Mouse (Mus musculus): ENCODE measurements at regions not wholly inside any gene's neighbourhood (a gene's known extent, or its start where the extent isn't known, plus 50 kb on each side); places are given as distances from the start of the nearest gene placed in this dataset.
A peak's percentile ranks its signal among the peaks of the same experiment; 100 is the strongest.
"Not testable (repeated sequence)": the region's sequence is repeated elsewhere in the genome, so short reads cannot be mapped to it uniquely, and the experiment has no call there.

DNA sequence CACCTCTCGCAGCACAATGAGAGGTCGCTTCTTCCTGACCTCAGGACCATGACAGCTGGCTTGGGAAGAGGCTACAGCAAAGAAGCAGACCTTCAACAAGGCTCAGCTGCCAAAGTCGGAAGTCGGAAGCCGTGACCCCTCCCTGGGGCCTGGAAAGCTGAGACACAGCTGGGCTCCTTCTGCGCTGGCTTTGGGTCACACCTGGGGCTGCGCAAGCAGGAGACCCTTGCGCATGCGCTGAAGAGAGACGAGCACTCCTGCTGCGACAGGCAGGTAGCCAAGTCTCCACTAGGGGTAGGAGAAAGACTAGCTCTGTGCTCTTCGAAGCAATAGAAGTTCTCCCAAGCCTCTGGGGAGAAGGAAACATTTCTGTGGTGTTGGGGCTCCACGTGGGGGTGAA lies 109.3 kb upstream of the Dyrk2 start:
- DNase-seq (ENCODE audit: low spot score) = no peak

DNA sequence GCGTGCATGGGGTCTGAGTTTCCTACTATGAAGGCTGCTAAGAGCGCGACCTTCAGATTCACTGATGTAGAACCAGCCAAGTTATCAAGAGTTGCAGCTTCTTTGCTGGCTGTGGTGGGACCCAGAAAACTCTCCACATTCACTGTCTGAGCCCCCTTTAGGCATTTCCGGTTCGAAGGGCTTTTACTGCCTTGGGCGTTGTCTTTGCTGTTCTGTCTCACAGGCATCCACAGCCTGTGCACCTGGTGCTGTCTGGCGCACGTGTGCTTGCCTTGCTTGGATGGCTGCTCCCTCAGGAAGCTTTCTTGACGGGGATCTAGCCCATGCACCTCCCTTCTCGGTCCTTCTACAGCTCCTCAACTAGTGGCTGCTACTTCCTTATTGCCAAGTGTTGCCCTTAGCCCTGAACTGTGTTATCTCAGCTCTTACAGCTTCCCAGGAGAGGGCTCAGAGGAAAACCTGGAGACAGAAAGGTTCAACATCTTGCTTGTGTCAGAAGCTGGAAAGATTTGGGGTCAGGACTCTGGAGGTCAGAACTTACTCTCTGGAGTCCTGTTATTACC lies 108.3 kb upstream of the Dyrk2 start:
- DNase-seq (ENCODE audit: low spot score) = no peak

DNA sequence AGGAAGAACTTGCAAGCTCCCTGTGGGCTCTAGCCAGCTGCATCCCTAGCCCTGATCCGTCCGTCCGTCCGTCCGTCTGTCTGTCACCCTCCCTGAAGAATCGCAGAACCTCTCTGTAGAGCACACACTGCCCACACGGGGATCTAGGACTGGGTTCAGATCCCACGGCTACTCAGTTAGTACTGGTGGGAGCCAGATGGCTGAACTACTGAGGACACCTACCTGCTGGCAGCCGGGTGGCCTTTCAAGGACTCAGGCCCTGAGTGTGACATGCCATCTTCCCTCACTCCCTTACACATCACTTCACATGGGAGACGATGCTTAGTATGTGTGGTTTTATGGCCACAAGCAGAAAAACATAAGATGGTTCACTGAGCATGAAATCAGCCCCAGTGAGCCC lies 106.4 kb upstream of the Dyrk2 start:
- DNase-seq (ENCODE audit: low spot score) = no peak

DNA sequence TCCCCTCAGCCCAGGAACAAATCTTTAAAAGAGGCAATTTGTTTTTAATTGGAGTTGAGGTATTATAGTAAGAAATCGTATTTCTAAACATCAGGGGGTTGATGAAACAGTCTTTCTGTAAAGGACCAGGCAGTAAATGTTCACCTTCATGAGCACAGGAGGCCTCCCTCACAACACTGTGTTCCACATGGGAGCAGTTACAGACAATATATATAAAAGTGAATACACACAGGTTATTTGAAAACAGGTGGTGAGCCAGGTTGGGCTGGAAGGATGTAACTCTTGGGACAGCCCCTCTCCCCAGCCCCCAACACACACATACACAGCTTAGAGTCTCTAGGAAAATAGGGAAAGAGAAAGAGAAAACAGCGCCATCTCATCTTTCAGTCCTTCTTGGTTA lies 105.8 kb upstream of the Dyrk2 start:
- no peak for DNase-seq (ENCODE audit: low spot score)

DNA sequence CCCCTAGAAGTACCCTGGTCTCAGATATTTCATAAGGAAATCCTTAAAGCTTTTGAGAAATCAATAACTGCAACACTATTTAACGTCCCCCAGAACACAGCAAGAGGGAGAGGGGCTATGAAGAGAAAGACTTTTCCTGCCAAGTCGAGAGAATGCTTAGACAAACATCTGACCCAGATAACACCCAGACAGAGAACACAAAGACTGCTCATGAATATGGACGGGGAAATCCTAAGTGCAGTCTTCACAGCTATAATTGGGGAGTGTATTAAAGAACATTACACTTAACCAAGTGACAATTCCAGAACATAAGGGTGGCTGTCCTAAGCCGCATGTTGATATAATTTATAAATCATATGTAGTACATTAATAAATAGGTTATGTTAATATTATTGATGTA lies 103.3 kb upstream of the Dyrk2 start:
- no peak for DNase-seq (ENCODE audit: low spot score)

DNA sequence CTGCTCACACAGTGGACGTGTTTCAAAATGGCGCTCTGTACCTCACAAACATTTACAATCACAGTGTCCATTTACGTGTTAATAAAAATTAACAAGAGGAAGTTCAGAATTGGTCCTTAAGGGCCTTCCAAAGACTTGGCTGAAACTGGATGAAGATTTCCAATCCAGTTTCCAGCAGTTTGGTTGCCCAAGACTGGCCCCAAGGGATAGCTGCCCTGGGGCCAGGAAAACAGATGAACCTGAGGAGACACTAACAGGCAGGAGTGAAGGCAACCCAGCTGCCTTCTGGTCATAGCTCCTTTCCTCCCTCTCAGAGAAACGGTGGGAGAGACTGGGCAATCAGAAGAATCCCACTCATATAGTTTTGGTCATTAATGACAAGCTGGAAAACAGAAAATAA lies 102.6 kb upstream of the Dyrk2 start:
- DNase-seq (ENCODE audit: low spot score) = no peak

DNA sequence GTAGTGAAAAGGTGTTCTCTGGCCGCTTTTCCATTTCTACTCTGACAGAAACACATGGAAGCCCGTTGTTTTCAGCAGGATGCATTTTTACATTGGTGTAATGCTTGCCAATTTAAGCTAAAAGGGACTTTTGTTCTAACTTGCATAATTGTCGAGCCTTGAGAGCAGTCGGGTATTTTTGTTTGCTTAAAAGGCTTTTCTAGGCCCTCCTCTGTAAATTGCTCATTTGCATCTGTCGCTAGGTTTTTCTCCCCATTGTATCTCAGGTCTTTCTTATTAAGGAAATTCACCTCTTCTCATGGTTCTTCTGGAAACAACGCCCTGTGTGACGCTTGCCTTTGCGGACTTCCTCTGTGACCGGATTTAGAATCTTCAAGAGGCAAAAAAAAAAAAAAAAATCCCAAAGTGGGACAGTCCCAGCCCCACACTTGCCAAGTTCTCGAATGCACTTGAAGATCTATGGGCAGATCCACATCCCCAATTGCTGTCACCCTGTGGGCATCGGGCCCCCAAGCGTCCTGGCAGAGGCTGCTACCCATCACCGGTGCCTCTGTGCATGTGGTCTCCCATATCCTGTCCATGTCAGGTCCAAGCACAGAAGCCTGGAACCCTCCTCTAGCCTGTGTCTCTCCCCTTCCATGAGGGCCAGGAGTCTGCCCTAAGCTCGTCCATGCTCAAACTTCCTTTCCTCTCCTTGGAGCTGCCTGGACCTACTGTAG lies 100.6 kb upstream of the Dyrk2 start:
- DNase-seq (ENCODE audit: low spot score) = no peak

DNA sequence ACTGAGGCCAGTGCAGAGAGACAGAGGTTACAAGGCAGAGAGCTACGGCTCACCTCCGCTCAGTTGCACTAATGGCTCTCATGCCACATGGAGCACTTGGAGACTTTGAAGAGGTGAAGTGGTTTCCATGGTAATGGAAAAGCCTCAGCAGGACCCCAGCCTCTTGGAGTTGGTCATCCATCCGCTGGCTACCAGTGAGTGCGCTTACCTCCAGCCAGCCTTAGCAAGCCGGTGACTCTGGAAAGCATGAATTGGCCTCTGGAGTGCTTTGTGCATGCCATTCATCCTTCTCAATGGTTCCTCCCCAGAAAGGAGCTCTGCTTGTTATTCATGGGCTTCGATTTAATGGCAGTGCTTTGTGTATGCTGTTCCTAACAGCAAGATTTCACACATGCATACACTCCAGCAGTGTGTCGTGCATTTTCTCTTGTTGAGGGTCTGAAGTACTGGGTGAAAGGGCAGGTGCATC lies 91.7 kb upstream of the Dyrk2 start:
- DNase-seq (ENCODE audit: low spot score) = no peak

DNA sequence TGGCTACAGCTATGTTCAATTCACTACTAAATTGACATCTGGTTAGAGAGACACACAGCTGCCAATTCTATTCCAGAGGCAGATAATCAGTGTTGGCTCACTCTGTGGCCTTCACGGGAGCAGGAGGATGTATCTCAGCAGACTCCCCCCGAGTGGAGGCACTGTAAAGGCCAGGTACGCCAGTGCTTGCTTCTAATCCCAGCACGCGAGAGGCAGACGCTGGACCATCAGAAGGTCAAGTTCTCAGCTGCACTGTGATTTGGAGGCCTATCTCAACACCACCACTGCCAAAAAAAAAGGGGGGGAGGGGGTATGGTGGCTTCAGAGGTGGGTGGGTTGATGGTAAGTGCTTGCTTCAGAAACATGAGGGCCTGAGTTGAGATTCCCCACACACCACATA lies 90.1 kb upstream of the Dyrk2 start:
- no peak for DNase-seq (ENCODE audit: low spot score)

DNA sequence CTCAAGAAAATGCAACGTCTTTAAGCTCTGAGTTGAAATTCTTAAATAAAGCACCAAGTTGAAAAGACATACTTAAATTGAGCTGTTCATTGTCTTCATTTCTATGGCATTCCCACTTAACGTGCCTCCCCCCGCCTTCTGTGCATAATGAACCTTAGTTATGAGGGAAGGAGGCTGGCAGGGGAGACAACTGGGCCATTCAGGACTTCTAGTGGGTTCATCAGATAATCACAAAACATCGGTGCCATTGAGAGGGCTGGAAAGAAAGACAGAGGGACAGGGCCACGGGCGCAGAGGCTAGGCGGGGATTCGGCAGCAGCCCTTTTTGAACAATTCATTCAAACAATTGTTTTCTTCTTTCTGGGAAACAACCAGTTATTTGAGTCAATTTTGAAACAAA lies 89.6 kb upstream of the Dyrk2 start:
- DNase-seq (ENCODE audit: low spot score) = no peak

DNA sequence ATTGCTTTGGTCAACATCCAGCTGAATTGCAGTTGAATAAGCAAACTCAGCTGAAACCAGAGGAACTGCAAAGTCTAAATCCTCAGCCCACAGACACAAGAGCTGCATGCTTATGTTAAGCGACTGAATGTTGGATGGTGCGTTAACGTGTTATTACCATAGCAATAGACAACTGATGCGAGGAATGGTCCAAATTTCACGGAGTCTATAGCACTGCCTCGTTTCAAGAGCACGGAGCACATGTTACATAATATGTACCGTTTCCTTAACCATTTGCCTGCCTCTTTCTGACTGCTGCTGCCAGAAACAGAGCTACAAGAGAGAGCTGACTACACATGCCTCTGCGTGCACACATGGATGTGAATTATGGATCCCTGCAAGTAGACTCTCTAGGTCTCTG lies 86.3 kb upstream of the Dyrk2 start:
- DNase-seq (ENCODE audit: low spot score) = peak; percentile 15

DNA sequence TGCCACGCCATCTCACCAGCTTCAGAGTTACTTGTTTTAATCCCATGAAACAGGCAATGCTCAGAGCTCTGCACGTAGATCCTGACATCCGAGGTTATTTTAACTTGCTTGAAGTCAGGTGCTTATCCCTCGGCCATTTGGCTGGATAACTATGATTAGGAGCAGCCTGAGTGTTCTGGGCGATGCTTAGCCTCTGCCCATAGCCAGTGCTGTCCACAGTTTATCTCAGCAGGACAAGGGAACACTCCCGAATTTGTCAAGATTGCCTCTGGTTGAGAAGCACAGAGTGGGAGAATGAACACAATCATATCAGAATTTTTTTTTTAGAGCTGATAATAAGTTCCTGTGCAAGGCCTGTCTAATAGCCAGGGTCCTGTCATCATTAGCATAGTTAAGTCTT lies 83.4 kb upstream of the Dyrk2 start:
- DNase-seq (ENCODE audit: low spot score) = no peak

DNA sequence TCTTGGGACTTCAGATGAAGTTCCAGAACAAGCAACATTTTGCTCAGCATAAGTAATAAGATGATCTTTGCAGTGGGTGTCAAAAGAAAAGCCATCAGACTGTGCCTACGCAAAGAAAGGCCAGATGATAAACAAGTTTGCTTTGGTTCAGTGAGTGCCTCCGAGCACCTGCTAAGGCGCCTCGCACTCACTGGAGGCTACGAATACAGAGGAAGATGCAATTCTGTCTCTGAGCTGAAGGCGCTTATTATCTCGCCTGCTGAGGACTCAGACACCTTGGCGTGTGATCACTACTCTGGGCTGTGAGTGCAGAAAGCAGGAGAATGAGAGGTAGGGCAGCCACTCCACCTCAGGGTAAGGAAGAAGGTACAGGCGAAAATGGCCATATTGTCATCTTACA lies 82.7 kb upstream of the Dyrk2 start:
- no peak for DNase-seq (ENCODE audit: low spot score)

DNA sequence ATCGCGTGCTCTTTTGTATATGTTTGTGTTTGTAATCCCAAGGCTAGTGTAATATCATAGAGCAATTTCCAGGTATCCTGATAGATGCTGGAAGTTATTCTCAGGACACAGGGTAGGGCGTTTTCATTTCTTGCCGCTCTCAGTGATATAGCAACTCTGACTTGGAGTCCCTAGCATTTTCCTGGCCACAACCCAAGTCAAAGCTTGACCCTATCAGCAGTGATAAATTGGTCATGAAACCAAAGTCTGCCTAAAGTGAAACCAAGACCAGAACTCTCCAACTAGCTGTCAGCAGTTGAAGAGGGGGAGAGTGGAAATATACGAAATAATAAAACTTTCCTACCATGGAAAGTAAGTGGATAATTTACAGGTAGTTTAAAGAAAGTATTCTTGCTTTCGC lies 77.7 kb upstream of the Dyrk2 start:
- DNase-seq (ENCODE audit: low spot score) = no peak

DNA sequence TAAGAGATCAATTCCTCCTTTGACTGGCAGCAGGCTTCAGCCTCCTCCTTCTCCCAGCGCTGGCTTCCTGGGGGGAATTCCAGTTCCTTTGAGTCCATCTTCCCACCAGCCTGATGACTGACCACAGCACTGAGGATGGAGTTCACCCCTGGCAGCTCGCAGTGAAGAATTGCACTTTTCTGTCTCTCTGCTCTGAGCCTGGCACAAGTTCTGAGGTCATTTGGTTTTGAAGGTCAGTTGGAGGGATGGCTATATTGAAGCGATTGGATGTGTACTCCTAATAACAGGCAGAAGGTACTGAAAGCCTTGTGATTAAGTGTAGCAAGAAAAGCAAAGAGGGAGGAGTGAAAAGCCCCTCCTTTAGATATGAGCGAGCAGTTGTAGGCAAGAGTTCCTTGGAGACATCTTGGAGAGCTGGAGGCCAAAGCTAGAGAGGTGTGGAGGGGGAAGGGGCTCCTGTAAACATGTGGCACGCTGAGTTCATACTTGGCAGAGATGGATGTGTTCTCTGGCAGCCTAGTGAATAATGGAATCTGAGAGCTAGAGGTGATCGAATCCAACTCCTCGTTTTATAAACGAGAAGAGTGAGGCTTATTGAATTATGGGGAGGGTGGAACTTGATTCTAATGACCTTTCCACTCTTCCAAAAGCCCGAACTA lies 77.1 kb upstream of the Dyrk2 start:
- no peak for DNase-seq (ENCODE audit: low spot score)

DNA sequence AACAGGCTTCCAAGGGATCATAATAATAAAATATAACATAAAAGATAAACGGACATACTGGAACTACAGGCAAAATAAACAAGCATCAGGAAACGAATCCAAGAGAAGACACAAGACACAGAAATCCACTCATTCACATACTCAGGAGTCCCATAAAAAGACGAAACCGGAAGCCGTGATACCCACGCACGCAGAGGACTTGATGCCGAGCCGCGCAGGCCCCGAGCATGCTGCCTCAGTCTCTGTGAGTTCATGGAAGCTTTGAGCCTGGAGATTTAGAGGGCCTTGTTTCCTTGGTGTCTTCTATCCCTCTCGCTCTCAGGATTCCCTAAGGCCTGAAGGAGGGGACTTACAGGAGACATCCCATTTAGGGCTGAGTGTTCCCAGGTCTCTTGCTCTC lies 57.3 kb upstream of the Dyrk2 start:
- no peak for DNase-seq (ENCODE audit: low spot score)

DNA sequence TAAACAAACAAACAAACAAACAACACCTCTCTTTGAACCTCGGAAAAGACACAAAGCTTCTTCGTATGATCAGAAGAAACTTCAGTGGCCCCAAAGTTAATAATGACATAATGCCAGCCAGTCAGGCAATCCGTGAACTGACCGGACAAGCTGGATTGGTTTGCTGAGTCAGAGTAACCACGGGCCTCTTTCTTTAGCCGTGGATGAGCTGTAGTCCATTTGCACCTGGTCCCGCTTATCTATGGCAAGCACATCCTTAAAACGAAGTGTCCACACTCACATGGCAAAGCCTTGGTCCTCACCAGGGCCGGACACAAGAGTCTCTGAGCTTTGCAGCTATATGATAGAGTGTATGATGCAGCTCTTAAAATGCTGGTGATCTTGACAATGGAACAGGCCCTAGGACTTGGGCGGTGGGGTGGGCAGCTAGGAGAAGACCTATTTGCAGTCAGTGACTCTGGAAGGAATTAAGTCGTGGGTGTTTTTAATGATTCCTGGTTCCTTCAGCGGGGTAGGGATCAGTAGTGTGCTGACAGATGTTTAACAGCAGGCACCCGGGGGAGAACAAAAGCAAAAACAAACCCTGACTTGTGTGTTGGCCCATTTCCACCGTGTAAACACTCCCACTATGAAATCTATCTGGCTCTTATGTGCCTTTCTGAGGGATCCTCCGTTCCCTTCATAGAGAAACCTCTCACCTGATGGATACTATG lies 53.6 kb upstream of the Dyrk2 start:
- no peak for DNase-seq (ENCODE audit: low spot score)

DNA sequence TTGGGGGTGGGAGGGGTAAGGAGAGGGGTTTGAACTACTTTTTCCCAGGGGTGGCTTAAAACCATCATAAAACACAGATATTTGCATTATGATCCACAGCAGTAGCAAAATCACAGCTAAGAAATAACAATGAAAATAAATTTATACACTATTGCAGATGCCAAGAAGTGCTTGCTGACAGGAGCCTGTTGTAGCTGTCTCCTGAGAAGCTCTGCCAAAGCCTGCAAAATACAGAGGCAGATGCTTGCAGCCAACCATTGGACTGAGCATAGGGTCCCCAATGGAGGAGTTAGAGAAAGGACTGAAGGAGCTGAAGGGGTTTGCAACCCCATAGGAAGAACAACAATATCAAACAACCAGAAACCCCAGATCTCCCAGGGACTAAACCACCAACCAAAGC lies 52.1 kb upstream of the Dyrk2 start:
- not testable (repeated sequence) for DNase-seq (ENCODE audit: low spot score)

Data from layer of hippocampus, adult 9-10 months (tissue).